Mouse (Mus musculus): Measurements from ENCODE around the gene Ddo. TPM values are rescaled to one million over a fixed set of nuclear protein-coding genes. Genes with fewer than 3 reads are reported as not detected.

Gene Ddo
- 10.8 and 14.1 TPM in 2 replicates for polyA plus RNA-seq (2021; fragmentation: Nextera tagmentation)
- long read RNA-seq, experiment 1, transcript Ddo-201 (5 exons, 3,000 nt): major isoform, 11 of 20 reads
- long read RNA-seq, experiment 1, partial matches to known transcripts: 5 of 20 reads
- long read RNA-seq, experiment 1, other reads (novel, unspliced or antisense): 0 of 20 reads
- long read RNA-seq, experiment 2, transcript Ddo-201 (5 exons, 3,000 nt): major isoform, 46 of 56 reads
- long read RNA-seq, experiment 2, partial matches to known transcripts: 1 of 56 reads
- long read RNA-seq, experiment 2, other reads (novel, unspliced or antisense): 8 of 56 reads

GRCm38 (mm10) chr10:40629656-40630311 lies at the start of gene Ddo:
Gene Ddo, plus strand, starts transcription at chr10:40630011.

GRCm38 (mm10) chr10:40683092-40683867 lies 53.5 kb downstream of the Ddo start, which contains the start of gene Mettl24:
Gene Mettl24, plus strand, starts transcription at chr10:40683282.

Other genes with a start within 250 kb of the Ddo start
- gene Slc22a16, start 59.7 kb upstream of the Ddo start, polyA plus RNA-seq (2021; fragmentation: Nextera tagmentation): not detected in 2 replicates
- 2.8 and 3.5 TPM in 2 replicates for gene Mettl24, start 53.3 kb downstream of the Ddo start, polyA plus RNA-seq (2021; fragmentation: Nextera tagmentation)